Mouse (Mus musculus) olfactory bulb, adult 2 months (tissue): ENCODE measurements at regions not wholly inside any gene's neighbourhood (a gene's known extent, or its start where the extent isn't known, plus 50 kb on each side); places are given as distances from the start of the nearest gene placed in this dataset.

Experiments
- CTCF ChIP-seq: fragments of 200-500 bp; IDR thresholded peaks from 2 replicates; pipeline ENCODE4 v1.5.1; 2012; ENCODE audit warnings: low read depth, mild to moderate bottlenecking, low read length, moderate library complexity; ENCODE audit not compliant: insufficient read depth
- POLR2A ChIP-seq: fragments of 200-500 bp; IDR thresholded peaks from 2 replicates; pipeline ENCODE4 v1.6.1; 2012; ENCODE audit warnings: mild to moderate bottlenecking, low read depth, low read length, moderate library complexity; ENCODE audit not compliant: insufficient read depth

GRCm38 (mm10) chr17:63808756-63809155, 54.1 kb upstream of the Fer start:
- no peak for TF ChIP-seq CTCF
- no peak for TF ChIP-seq POLR2A
